Mouse (Mus musculus) telencephalon, adult 2 months (tissue): ENCODE results near the gene Psmb3.

Experiments
- DNase-seq: peaks from one replicate; pipeline ENCODE4 v3.0.0-alpha.2; 2011; ENCODE audit warnings: low read depth, low spot score

Gene Psmb3

DNA sequence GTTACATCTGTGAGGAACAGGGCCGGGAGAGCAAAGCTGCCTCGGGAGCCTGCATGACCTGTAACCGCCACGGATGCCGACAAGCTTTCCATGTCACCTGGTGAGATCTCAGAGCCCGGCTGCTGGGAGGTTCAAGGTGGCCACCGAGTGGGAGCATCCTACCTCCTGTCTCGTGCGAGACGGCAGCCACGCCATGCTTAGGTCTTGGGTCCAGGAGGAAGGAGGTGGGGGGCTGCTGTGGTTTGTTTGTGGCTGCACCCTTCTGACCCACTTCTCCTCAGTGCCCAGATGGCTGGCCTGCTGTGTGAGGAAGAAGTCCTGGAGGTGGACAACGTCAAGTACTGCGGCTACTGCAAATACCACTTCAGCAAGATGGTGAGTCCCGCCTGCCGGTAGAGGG is 36.4 kb upstream of the Psmb3 start:
- no peak for DNase-seq

DNA sequence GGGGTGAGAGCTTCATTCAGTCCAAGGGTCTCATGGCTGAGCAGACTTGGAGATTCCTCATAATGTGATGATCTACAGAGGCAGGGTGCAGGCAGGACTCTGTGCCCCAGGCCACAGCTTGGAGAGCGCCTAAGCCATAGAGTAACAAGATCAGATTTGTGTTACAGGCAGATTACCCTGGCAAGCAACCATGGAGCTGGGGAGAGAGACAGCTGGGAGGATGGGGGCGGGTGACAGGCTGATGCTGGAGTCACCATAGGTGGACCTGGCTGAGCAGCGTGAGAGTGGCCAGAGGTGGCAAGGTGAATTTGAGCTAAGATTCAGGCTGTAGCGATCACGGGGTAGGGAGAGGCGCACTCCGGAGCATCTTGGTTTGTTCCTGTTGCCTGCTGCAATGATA is 35.0 kb upstream of the Psmb3 start:
- DNase-seq, result no peak

- DNase-seq, result no peak
These were observed 33.9 kb upstream of the Psmb3 start for GRCm38 (mm10) chr11:97669268-97669667.

GRCm38 (mm10) chr11:97669829-97670228 is 33.4 kb upstream of the Psmb3 start:
- DNase-seq, result no peak

DNA sequence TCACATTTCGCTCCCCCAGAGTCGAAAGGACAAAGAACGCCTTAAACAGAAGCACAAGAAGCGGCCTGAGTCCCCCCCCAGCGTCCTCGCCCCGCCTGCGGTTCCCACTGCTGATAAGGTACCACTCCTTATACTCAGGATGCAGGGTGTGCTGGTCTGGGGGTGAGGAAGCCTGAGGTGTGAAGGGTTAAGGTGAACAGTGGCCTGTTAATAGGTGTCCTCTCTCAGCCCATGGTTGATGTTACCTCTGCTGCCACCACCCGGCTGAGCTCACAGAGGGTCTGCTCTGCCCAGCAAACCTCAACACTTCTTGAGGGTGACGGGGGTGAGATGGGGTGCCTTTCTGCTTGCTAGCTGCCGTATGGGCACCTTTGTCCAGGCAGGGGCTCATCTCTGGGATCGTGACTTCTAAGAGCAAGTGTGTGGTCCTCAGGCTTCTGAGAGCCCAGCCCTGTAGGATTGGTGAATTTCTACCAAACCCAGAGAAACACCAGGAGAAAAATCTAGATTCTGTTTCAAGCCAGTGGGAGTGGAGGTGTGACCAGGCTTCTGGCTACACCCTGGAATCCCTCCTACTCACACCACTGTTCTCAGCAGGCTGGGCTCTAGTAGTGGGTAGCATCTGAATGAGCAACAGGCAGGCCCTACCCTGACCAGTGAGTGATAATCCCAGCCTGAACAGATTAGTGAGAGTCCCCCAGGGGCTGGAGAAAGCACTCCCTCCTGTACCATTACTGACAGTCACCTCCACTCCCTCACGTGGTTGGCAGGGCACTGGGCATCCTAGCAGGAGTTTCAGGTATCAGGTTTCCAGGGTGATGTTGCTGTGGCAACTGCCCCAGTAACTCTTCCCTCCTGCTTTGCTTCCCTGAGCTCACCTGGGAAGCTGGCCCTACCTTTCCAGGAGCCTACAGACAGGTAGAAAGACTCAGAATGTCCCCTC is 32.7 kb upstream of the Psmb3 start:
- DNase-seq, result peak; percentile 57

DNA sequence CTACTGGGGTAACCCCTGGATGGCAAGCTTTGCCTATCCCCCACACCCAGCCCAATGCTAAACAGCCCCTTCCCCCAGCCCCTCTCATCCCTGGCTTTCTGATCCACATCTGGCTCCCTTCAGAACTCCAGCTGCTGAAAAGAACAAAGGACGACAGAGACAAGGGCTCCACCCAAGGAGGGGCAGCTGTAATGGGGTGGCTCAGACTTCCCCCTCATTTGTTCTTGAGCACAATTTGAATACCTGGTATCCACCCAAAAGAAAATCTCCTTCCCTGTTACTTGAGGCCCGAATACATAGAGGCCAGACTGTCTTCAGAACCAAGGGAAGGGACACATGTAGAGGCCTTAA is 32.0 kb upstream of the Psmb3 start:
- DNase-seq, result no peak

- no peak for DNase-seq
These were observed 30.1 kb upstream of the Psmb3 start for GRCm38 (mm10) chr11:97673148-97673547.

- DNase-seq, result no peak
These were observed 27.0 kb upstream of the Psmb3 start for GRCm38 (mm10) chr11:97676050-97676754.

GRCm38 (mm10) chr11:97677381-97677780 is 25.8 kb upstream of the Psmb3 start:
- DNase-seq, result no peak

GRCm38 (mm10) chr11:97677842-97678241 is 25.4 kb upstream of the Psmb3 start:
- no peak for DNase-seq

DNA sequence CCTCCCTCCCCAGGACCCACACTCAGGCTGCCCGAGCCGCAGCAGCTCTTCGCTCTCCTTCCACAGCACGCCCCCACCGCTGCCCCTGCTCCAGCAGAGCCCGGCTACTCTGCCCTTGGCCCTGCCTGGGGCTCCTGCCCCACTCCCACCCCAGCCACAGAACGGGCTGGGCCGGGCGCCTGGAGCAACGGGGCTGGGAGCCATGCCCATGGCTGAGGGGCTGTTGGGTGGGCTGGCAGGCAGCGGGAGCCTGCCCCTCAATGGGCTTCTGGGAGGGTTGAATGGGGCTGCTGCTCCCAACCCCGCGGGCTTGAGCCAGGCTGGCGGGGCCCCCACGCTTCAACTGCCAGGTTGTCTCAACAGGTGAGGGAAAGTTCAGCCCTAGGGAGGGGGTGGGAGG is 24.9 kb upstream of the Psmb3 start:
- DNase-seq, result no peak

GRCm38 (mm10) chr11:97680430-97680829 is 22.8 kb upstream of the Psmb3 start:
- DNase-seq, result no peak

DNA sequence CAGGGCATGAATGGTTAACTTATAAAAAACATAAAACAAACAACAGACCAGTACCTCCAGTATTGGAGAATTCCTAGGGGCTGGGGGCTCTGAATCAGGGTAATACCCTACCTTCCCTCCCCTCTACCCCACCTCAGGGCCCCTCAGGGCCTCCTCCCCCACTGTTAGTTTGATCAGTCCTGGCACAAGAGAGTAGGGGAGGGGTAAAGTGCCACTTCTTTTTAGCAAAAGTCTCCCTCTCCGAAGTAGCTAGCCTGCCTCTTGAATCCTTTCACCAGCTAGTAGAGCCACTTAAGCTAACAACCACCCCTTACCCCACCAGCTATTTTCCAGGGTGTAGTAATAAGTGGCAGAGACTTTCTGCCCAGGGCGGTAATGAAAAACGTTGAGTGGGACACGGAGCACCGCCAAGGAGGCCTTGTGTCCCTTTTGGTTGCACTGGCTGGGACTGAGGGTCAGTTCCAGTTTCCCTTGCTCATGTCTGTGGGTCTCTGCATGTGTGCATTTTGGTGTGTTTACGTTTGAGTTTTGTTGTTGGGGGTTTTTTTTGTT is 20.6 kb upstream of the Psmb3 start:
- DNase-seq, result no peak

DNA sequence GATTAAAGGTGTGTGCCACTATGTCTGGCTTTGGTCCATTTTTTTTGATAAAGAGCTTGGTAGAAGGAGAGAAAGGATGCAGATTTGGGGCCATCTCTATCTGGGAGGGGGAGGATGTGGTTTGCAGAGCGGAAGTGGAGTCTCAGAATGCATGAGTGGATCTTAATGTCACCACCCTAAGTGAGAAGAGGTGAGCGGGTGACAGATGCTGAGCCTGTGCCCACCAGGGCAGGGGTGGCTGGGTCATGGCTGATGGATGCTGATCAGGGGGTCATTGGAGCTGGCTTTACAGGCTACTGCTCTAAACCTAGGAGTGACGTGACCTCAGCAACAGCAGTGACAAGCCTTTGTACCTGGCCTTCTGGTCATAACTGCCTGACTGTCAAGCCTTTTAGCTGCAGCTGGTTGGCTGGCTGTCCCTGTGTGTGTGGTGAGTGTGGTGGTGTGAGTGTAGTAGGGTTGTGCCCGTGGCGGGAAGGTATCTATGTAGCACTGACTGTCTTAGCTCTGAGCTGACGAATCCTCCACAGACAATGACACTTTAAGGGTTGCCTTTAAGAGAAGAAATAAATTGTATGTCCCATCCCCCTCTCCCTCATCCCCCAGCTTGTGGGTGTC is 19.0 kb upstream of the Psmb3 start:
- DNase-seq, result no peak

GRCm38 (mm10) chr11:97684766-97685165 is 18.4 kb upstream of the Psmb3 start:
- DNase-seq, result no peak

DNA sequence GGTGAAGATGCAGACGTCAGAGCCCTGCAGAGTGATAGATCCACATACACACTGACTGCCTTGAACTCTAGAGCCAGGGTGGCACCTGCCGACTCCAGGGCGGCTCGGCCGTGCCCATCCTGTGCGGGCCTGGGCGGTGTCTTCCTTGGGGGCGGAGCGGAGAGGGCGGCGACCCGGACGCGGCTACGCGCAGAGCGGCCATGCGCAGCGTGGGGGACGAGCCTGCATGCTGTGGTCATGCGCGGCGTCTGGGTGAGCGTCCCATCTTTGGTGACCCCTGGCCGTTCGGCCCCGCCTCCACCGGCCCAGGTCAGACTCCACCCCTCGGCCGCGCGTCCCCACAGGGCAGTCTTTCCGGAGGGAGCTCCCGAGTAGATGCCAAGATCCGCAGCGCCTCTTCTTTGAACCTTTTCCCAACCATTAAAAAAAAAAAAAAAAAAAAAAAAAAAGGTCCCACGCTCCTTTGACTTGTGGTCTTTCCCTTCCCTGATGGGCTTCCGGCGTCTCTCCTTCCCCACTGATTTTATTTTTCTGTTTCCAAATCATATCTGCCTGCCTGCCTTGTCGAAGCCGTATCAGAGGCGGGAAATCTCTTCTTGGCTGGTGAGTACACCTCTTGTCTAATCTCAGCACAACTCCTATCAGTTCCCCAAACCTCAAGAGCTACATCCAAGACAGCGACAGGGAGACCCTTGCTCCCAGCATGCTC is 17.4 kb upstream of the Psmb3 start, which contains the start of gene Cisd3:
Gene Cisd3 (plus strand): TSS at position 214 of the 709 bp plus-strand sequence.
- no peak for DNase-seq

GRCm38 (mm10) chr11:97686322-97686908 is 16.8 kb upstream of the Psmb3 start:
- no peak for DNase-seq

DNA sequence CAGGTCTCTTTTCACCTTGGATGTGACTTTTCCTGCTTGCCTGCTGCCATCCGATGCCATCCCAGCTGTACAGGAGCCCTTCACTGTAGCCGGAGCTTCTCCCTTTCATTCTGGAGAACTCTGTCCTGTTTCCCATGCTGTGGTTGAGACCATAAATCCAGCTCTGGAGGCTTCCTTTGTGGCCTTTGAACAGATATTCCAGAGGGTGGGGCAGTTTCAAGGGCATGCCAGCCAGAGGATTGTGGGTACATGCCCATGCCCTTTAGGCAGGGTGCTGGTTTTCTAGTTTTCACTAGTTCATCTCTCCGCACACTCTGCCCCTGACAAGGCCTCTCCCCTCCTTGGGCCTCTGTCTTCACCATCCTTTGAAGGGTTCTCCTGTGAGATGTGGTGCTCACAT is 16.1 kb upstream of the Psmb3 start:
- no peak for DNase-seq

GRCm38 (mm10) chr11:97689861-97690260 is 13.3 kb upstream of the Psmb3 start:
- DNase-seq, result no peak

DNA sequence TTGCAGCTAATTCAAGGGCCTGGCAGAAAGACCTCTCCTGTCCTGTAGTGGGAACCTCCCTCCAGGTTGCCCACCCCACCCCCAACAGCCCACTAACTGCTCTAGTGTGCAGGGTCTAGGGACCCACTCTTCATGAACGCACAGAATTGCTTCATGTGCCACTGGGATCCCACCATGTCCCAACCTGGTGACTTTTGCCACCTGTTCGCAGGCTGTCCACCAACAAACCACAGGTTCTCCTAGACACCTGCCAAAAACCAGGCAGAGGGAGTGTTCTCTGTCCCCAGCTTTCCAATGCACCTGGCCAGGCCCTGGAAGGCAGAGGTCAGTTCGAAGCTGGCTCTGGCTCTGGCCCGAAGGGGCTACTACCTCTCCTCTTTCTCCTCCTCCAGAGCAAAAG is 8.8 kb upstream of the Psmb3 start:
- DNase-seq, result no peak
